Mouse (Mus musculus): ENCODE results near the gene Col6a2. TPM values are rescaled to one million over a fixed set of nuclear protein-coding genes. Genes with fewer than 3 reads are reported as not detected.

Gene Col6a2
- total RNA-seq (2021) (10 to 100 TPM; 27.6 to 44.6 TPM), polyA plus RNA-seq (2012; rRNA removed) (46.9 and 47.6 TPM in 2 replicates)
- long read RNA-seq, transcript Col6a2-201 (28 exons, 3,949 nt), result major isoform, 11 of 21 reads
- long read RNA-seq, partial matches to known transcripts, result 8 of 21 reads
- long read RNA-seq, other reads (novel, unspliced or antisense), result 2 of 21 reads

GRCm38 (mm10) chr10:76622928-76623680 is at the start of gene Col6a2:
Col6a2 (minus strand) TSS chr10:76623630.
- peak; percentile 87 for DNase-seq

- no peak for DNase-seq
These were observed 48.5 kb upstream of the Col6a2 start for GRCm38 (mm10) chr10:76671939-76672338.

- peak; percentile 10 for DNase-seq
These were observed 45.5 kb upstream of the Col6a2 start for GRCm38 (mm10) chr10:76668947-76669284.

GRCm38 (mm10) chr10:76668261-76668946 is 45.0 kb upstream of the Col6a2 start:
- DNase-seq, result no peak

- DNase-seq, result no peak
These were observed 43.9 kb upstream of the Col6a2 start for GRCm38 (mm10) chr10:76667197-76667805.

- no peak for DNase-seq
These were observed 42.1 kb upstream of the Col6a2 start for GRCm38 (mm10) chr10:76665551-76665950.

GRCm38 (mm10) chr10:76664156-76665115 is 41.0 kb upstream of the Col6a2 start:
- peak; percentile 78 for DNase-seq

- DNase-seq, result no peak
These were observed 30.2 kb upstream of the Col6a2 start for GRCm38 (mm10) chr10:76653345-76654336.

GRCm38 (mm10) chr10:76650662-76651342 is 27.4 kb upstream of the Col6a2 start:
- no peak for DNase-seq

- peak; percentile 77 for DNase-seq
These were observed 25.3 kb upstream of the Col6a2 start for GRCm38 (mm10) chr10:76648738-76649137.

- no peak for DNase-seq
These were observed 24.0 kb upstream of the Col6a2 start for GRCm38 (mm10) chr10:76647390-76647789.

- no peak for DNase-seq
These were observed 22.3 kb upstream of the Col6a2 start for GRCm38 (mm10) chr10:76645686-76646085.

- DNase-seq, result no peak
These were observed 21.6 kb upstream of the Col6a2 start for GRCm38 (mm10) chr10:76645066-76645465.

GRCm38 (mm10) chr10:76643999-76644398 is 20.6 kb upstream of the Col6a2 start:
- no peak for DNase-seq

GRCm38 (mm10) chr10:76643446-76643845 is 20.0 kb upstream of the Col6a2 start:
- DNase-seq, result no peak

GRCm38 (mm10) chr10:76642628-76643434 is 19.4 kb upstream of the Col6a2 start:
- peak; percentile 15 for DNase-seq

- DNase-seq, result peak; percentile 22
These were observed 18.6 kb upstream of the Col6a2 start for GRCm38 (mm10) chr10:76641894-76642627.

- no peak for DNase-seq
These were observed 16.5 kb upstream of the Col6a2 start for GRCm38 (mm10) chr10:76639952-76640351.

Measured in adrenal gland, adult 2 months (tissue).